Mouse (Mus musculus) Patski (cell line): Measurements from ENCODE around the gene Yaf2. TPM values are rescaled to one million over a fixed set of nuclear protein-coding genes. Genes with fewer than 3 reads are reported as not detected.
"Not testable (repeated sequence)": the region's sequence is repeated elsewhere in the genome, so short reads cannot be mapped to it uniquely, and the experiment has no call there.

Experiments used
- ATAC-seq: fragments of 100-300 bp; one replicate; pipeline ENCODE4 v1.8.0; 2021
- CTCF ChIA-PET: fragments of 350-600 bp; sonication (Branson Sonifier 250); formaldehyde crosslinking; loops from one replicate; lab custom pipeline; 2022; ENCODE audit warnings: inconsistent platforms; lab: Charles Lee
- POLR2A ChIA-PET: fragments of 350-600 bp; sonication (Branson Sonifier 250); formaldehyde crosslinking; loops from one replicate; lab custom pipeline; 2022; ENCODE audit warnings: antibody characterized with exemption, inconsistent platforms; lab: Charles Lee
- DNase-seq: peaks from one replicate; pipeline ENCODE4 v3.0.0-alpha.2; 2011; ENCODE audit warnings: low read depth, low spot score
- H3K27me3 ChIP-seq: fragments of 371-371 bp; one replicate; pipeline ENCODE4 v1.5.1; 2021
- CTCF ChIP-seq: fragments of 100-300 bp; IDR thresholded peaks from one replicate; pipeline ENCODE4 v1.5.1; 2021
- in situ Hi-C: fragments of 300-500 bp; cut with MboI; formaldehyde crosslinking; loops from 3 replicates; pipeline ENCODE4 v1.11.1; 2018; ENCODE audit warnings: low pct_unique_long_range_greater_than_20kb, mixed read lengths
- polyA plus RNA-seq: library from polyadenylated mRNA; unstranded; gene quantifications from one replicate; pipeline ENCODE4 v1.2.3, GENCODE M21; 2021

Yaf2 gene
- polyA plus RNA-seq, 1 experiment from 2014 or later = 56.5 TPM

GRCm38 (mm10) chr15:93262274-93262673 lies 74.5 kb downstream of the Yaf2 start:
- in situ Hi-C loops = loop anchor here (10.0 to 25.0 kb wide), 3 partner anchors 313 to 1275 kb away; partner anchors contain the start of genes Irak4 and Pus7l
- H3K27me3 ChIP-seq = no peaks in the 10 kb centered on the region
- TF ChIP-seq CTCF = no peak
- ATAC-seq (no peak), DNase-seq (no peak)
- CTCF ChIA-PET = interaction anchor here (1.0 kb wide), 1 partner anchor 10 kb away, joined by 3 read pairs; no protein-coding TSS in a partner anchor
- POLR2A ChIA-PET = no interaction called here

GRCm38 (mm10) chr15:93259933-93260332 lies 76.8 kb downstream of the Yaf2 start:
- ChIA-PET CTCF (no interaction called here), POLR2A (no interaction called here)
- ATAC-seq = no peak
- DNase-seq = no peak
- in situ Hi-C loops = loop anchor here (10.0 to 25.0 kb wide), 3 partner anchors 315 to 1277 kb away; partner anchors contain the start of genes Irak4 and Pus7l
- TF ChIP-seq CTCF = no peak
- H3K27me3 ChIP-seq = no peaks in the 10 kb centered on the region

DNA sequence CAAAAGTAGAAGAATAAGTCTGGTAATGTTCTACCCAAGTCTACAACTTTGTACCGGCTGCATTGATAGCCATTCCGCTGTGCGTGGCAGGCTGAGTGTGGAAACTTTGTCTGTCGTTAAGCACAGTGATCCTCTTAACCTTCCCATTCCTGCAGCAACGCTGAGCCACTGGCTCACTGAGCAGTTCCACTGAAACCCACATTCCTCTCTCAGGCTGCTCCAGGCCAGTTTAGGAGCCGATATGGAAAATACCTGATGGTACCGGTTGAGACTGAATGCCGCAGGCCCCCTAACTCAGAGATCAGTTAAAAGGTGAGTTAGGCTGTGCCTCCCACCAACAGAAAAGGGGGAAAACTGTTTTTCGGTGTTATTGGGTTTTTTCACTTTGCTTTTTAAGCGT lies 81.4 kb downstream of the Yaf2 start:
- ChIA-PET POLR2A (no interaction called here), CTCF (no interaction called here)
- in situ Hi-C loops = loop anchor here (25.0 kb wide), 1 partner anchor 1282 kb away; the partner anchor contains the start of genes Irak4 and Pus7l
- no peak for TF ChIP-seq CTCF
- no peaks in the 10 kb centered on the region for H3K27me3 ChIP-seq
- no peak for DNase-seq
- no peak for ATAC-seq

GRCm38 (mm10) chr15:93253172-93253571 lies 83.6 kb downstream of the Yaf2 start:
- no peak for TF ChIP-seq CTCF
- DNase-seq (no peak), ATAC-seq (no peak)
- no peaks in the 10 kb centered on the region for H3K27me3 ChIP-seq
- in situ Hi-C loops = loop anchor here (25.0 kb wide), 1 partner anchor 1284 kb away; the partner anchor contains the start of genes Irak4 and Pus7l
- ChIA-PET POLR2A (no interaction called here), CTCF (no interaction called here)

- ATAC-seq = no peak
- DNase-seq = no peak
- in situ Hi-C loops = loop anchor here (25.0 kb wide), 1 partner anchor 1285 kb away; the partner anchor contains the start of genes Irak4 and Pus7l
- ChIA-PET CTCF (interaction anchor here (1.2 kb wide), 1 partner anchor 9 kb away, joined by 3 read pairs; no protein-coding TSS in a partner anchor), POLR2A (interaction anchor here (0.7 to 0.9 kb wide), 2 partner anchors 189 to 1875 kb away, joined by 3 read pairs; no protein-coding TSS in a partner anchor)
- no peaks in the 10 kb centered on the region for H3K27me3 ChIP-seq
- no peak for TF ChIP-seq CTCF
Observed at GRCm38 (mm10) chr15:93252396-93252795, 84.3 kb downstream of the Yaf2 start.

DNA sequence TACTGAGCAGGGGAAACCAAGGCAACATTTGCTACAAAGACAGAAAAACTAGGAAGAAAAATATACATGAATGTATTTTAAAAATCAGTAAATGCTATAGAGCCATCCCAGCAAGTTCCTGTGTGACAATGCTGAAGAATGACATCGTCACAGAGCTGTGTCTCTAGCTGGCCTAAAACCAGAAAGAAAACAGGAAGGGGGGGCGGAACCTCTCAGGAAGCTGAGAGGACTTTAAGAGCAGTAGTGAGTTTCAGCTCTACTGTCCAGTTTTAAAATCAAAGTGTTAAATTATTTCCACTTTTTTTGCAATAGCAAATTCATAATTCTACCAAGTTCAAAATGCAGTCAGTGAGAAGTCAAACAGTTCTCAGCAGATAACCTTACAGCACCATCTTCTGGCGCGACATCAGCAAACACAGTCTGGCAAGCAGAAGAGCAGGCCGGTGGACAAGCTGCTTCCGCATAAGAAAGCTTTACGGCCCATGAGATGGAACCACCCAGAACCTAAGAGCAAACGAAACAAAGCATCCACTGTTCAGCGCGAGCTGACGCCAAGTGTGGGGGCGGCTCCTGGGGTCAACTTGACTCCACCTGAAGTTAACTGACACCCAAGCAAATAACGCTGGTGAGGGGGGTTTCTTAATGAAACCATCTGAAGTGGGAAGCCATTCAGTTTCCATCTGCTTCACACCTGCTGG lies 85.0 kb downstream of the Yaf2 start:
- ATAC-seq = no peak
- POLR2A ChIA-PET = interaction anchor here (0.9 kb wide), 1 partner anchor 190 kb away, joined by 3 read pairs; no protein-coding TSS in a partner anchor
- no peak for TF ChIP-seq CTCF
- no peak for DNase-seq
- H3K27me3 ChIP-seq = no peaks in the 10 kb centered on the region
- CTCF ChIA-PET = interaction anchor here (1.2 kb wide), 1 partner anchor 10 kb away, joined by 3 read pairs; no protein-coding TSS in a partner anchor
- in situ Hi-C loops = loop anchor here (25.0 kb wide), 1 partner anchor 1286 kb away; the partner anchor contains the start of genes Irak4 and Pus7l

- DNase-seq (no peak), ATAC-seq (no peak)
- ChIA-PET CTCF (interaction anchor here (1.0 kb wide), 1 partner anchor 15 kb away, joined by 3 read pairs; no protein-coding TSS in a partner anchor), POLR2A (no interaction called here)
- in situ Hi-C loops = no loop called here
- TF ChIP-seq CTCF = no peak
- no peaks in the 10 kb centered on the region for H3K27me3 ChIP-seq
Observed at GRCm38 (mm10) chr15:93243202-93243601, 93.5 kb downstream of the Yaf2 start.

DNA sequence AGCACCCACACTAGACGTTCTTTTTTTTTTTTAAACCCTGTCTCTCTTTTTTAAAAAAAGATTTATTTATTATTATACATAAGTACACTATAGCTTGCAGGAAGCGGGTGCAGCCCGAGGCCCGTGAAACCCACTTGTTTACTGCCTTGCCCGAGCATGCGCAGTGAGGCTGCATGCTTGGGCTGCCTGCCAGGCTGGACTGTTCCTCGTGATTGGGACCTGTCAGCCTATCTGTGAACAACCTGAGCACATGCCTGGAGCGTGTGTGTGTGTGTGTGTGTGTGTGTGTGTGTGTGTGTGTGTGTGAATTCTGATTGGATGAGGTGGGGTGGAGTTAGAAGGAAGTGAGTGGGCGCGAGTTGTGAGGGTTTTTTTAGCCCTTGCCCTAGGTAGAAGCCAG lies 100.3 kb downstream of the Yaf2 start:
- H3K27me3 ChIP-seq, DNase-seq, in situ Hi-C loops, POLR2A ChIA-PET, ATAC-seq: not testable (repeated sequence)
- CTCF ChIA-PET = interaction anchor here (0.8 kb wide), 1 partner anchor 9 kb away, joined by 3 read pairs; no protein-coding TSS in a partner anchor

Other genes starting within 250 kb of the Yaf2 start
- gene Gxylt1, start 61.8 kb downstream of the Yaf2 start, polyA plus RNA-seq = 16.8 TPM
- 118 TPM for gene Zcrb1, start 61.4 kb upstream of the Yaf2 start, polyA plus RNA-seq
- gene Pphln1, start 61.4 kb upstream of the Yaf2 start, polyA plus RNA-seq = 36.9 TPM